Mouse (Mus musculus): ENCODE data around the gene Amy2a5. TPM values are rescaled to one million over a fixed set of nuclear protein-coding genes. Genes with fewer than 3 reads are reported as not detected.
"Not testable (repeated sequence)": the region's sequence is repeated elsewhere in the genome, so short reads cannot be mapped to it uniquely, and the experiment has no call there.

Amy2a5 gene
- total RNA-seq (2014; fragmentation: Nextera tagmentation) (not detected in 2 replicates), total RNA-seq (2017) (not detected in 2 replicates)

DNA sequence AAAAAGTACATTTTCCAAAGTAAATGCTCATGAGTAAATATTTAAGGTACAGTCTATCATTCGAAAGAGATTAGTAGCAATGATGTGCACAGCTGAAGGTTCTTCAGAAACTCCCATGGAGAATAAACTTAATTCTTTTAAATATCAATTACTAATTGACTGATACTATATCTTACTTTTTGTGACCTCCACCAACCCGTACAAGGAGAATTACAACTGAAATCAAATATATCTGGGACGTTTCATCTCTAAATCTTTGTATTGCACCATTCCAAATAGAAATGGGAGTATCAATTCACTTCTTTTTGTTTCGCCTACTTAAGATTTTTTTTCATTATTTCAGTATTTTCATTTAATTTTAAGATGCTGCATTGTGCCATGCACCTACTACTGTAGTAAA lies at the start of gene Amy2a5:
Amy2a5 (minus strand) TSS at position 101 of the 400 bp plus-strand sequence.
- ATAC-seq (replicated peaks; ENCODE audit: poor library complexity, severe bottlenecking): not testable (repeated sequence)

DNA sequence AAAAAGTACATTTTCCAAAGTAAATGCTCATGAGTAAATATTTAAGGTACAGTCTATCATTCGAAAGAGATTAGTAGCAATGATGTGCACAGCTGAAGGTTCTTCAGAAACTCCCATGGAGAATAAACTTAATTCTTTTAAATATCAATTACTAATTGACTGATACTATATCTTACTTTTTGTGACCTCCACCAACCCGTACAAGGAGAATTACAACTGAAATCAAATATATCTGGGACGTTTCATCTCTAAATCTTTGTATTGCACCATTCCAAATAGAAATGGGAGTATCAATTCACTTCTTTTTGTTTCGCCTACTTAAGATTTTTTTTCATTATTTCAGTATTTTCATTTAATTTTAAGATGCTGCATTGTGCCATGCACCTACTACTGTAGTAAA lies 32.7 kb upstream of the Amy2a5 start, which contains the start of gene Amy2a4:
Amy2a4 (minus strand) TSS at position 101 of the 400 bp plus-strand sequence.
- ATAC-seq (replicated peaks; ENCODE audit: poor library complexity, severe bottlenecking): not testable (repeated sequence)

DNA sequence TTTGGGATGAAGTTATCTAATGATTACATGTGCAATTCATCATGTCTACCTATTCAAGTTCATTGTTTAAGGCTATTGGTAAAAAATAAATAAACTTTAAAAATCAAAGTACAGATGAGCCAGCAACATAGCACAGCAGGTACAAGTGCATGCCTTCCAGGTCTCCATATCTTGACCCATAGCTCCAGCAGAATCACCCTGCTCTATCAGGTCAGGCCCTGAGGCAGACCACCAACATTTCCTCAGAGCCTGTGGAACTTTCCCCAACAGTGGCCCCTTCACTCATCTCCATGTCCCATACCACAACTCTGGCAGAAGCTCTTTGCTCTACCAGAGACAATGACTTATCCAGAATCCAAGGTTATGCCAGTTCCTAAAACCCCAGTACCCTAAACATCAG lies 21.6 kb upstream of the Amy2a5 start:
- not testable (repeated sequence) for ATAC-seq (replicated peaks; ENCODE audit: poor library complexity, severe bottlenecking)

DNA sequence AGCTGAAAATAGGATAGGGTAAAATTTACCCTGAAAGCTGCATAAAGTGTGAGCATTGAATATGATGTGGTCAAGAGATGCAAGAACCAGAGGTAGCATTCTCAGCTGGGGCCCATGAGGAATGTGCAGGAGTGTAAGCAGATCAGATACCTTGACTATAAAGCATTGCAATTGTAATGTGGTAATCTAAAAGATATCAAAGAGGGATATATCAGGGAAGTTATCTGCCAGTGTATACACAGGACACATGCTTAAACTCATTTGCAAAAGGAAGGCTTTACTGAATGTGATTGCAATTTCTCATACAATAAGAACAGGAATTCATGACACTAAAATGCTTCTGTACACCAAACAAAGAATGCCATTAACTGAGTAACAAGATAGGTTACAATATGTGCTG lies 20.9 kb upstream of the Amy2a5 start:
- not testable (repeated sequence) for ATAC-seq (replicated peaks; ENCODE audit: poor library complexity, severe bottlenecking)

DNA sequence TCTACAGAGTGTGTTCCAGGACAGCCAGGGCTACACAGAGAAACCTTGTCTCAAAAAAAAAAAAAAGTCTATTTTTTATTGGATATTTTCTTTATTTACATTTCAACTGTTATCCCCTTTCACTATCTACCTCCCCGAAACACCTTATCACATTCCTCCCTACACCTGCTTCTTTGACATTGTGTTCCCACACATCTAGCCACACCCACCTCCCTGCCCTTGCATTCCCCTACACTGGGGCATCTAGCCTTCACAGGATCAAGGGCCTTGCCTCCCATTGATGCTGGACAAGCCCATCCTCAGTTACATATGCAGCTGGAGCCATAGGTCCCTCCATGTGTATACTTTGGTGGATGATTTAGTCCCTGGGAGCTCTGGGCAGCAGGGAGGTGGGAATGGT lies 31.5 kb downstream of the Amy2a5 start:
- ATAC-seq (replicated peaks; ENCODE audit: poor library complexity, severe bottlenecking): no peak

Other genes with a start within 250 kb of the Amy2a5 start
- gene Amy2a4, start 32.6 kb upstream of the Amy2a5 start, total RNA-seq (2014; fragmentation: Nextera tagmentation): not detected in 2 replicates
- gene Amy2a4, start 32.6 kb upstream of the Amy2a5 start, total RNA-seq (2017): not detected in 2 replicates
- not detected in 2 replicates for gene Amy2a3, start 65.2 kb upstream of the Amy2a5 start, total RNA-seq (2014; fragmentation: Nextera tagmentation)
- not detected in 2 replicates for gene Amy2a3, start 65.2 kb upstream of the Amy2a5 start, total RNA-seq (2017)
- not detected in 2 replicates for gene Amy2a2, start 97.8 kb upstream of the Amy2a5 start, total RNA-seq (2014; fragmentation: Nextera tagmentation)
- not detected in 2 replicates for gene Amy2a2, start 97.8 kb upstream of the Amy2a5 start, total RNA-seq (2017)

All from granulocyte monocyte progenitor cell, adult 5-6 weeks (primary cell).